Comparison of ENCODE assay signal across 8 mouse cellular contexts in the genomic region with DNA sequence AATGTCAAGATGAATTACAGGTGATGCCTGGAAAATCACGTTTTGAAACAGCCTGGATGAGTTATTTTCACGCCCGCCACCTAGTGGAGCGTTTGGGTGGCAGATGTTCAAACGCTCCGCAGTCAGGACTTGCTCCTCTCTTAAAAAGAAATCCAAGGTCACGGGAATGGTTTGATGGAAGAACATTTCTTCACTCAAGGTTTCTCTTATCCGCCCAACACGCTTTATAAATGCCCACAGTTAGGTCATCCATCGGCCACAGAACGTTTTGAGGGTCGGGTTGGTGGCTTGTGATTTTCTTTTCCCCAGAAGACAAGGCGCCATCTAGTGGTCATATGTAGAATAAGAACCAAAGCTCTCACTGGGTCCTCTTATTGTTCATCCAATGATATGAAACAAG.
A peak's percentile ranks its signal among the peaks of the same experiment; 100 is the strongest.
DNase-seq lines count a peak whose midpoint lies in the region; ATAC-seq and TF ChIP-seq lines count a peak whose summit lies in the region.

No protein-coding gene starts in this region.

- peak overlapping the region; percentile 75 for H3K4me2 ChIP-seq in forebrain, embryonic 16.5 days (ENCODE audit: low read length)
- H3K4me2 ChIP-seq in lung, embryonic 14.5 days: peak overlapping the region; percentile 61

- peak; percentile 84 for ATAC-seq in forebrain, embryonic 16.5 days
- ATAC-seq in hematopoietic stem cell, adult 5-6 weeks (replicated peaks in 1 of 2; ENCODE audit: insufficient read depth in 1 of 2, low FRiP score in 2 of 2, low TSS enrichment in 1 of 2, low read depth in 1 of 2, poor library complexity in 2 of 2, severe bottlenecking in 2 of 2): peak; percentile 72 to 91
- peak; percentile 69 for ATAC-seq in lung, embryonic 14.5 days (ENCODE audit: insufficient read depth)

- no peaks in the 10 kb centered on the region for H3K9me3 ChIP-seq in forebrain, embryonic 16.5 days (ENCODE audit: control insufficient read depth, low read length)
- no peaks in the 10 kb centered on the region for H3K9me3 ChIP-seq in lung, embryonic 14.5 days (ENCODE audit: low read depth, low read length)

- peak; percentile 80 for TF ChIP-seq CTCF in lung, embryonic 14.5 days (IDR thresholded peaks at IDR 0.05; ENCODE audit: low read depth)
- TF ChIP-seq CTCF in olfactory bulb, adult 2 months (IDR thresholded peaks at IDR 0.05; ENCODE audit: insufficient read depth, low read depth, low read length): peak; percentile 97

- no peak overlapping the region for H3K27ac ChIP-seq in forebrain, embryonic 16.5 days (ENCODE audit: low read length)
- no peak overlapping the region for H3K27ac ChIP-seq in lung, embryonic 14.5 days (ENCODE audit: low read depth)
- H3K27ac ChIP-seq in olfactory bulb, adult 2 months (ENCODE audit: insufficient read depth, low read depth, low read length): no peak overlapping the region

- DNase-seq in MN1 (ENCODE audit: low spot score): peak; percentile 79
- DNase-seq in cerebellum, adult 18-20 months: peak; percentile 64 to 79
- peak; percentile 31 to 64 for DNase-seq in layer of hippocampus, adult 8-10 months (ENCODE audit: low spot score in 2 of 2)
- DNase-seq in lung, embryonic 14.5 days: peak; percentile 90
- peak; percentile 76 for DNase-seq in thymus, postnatal 4 days

- TF ChIP-seq POLR2A in olfactory bulb, adult 2 months (IDR thresholded peaks at IDR 0.05; ENCODE audit: insufficient read depth, low read depth, low read length): no peak

- H3K27me3 ChIP-seq in forebrain, embryonic 16.5 days (replicated peaks; ENCODE audit: control insufficient read depth, insufficient read depth, low read length): no peaks in the 10 kb centered on the region
- no peaks in the 10 kb centered on the region for H3K27me3 ChIP-seq in lung, embryonic 14.5 days (ENCODE audit: insufficient read depth, low read length)

- peak overlapping the region; percentile 59 for H3K9ac ChIP-seq in forebrain, embryonic 16.5 days (replicated peaks; ENCODE audit: low read depth, low read length)
- H3K9ac ChIP-seq in lung, embryonic 14.5 days: peak overlapping the region; percentile 27; the same call in 1 of the 2 replicates

- WGBS in forebrain, embryonic 16.5 days: under 1% methylated on average over 13 of the region's 13 CpGs
- WGBS in lung, embryonic 14.5 days: 0% methylated on average over 13 of the region's 13 CpGs
- under 1% methylated on average over 13 of the region's 13 CpGs for WGBS in olfactory bulb, adult 2 months

- peak overlapping the region; percentile 54 for H3K4me3 ChIP-seq in forebrain, embryonic 16.5 days (replicated peaks; ENCODE audit: low read length)
- peak overlapping the region; percentile 30 for H3K4me3 ChIP-seq in lung, embryonic 14.5 days (ENCODE audit: low read depth, low read length)
- H3K4me3 ChIP-seq in olfactory bulb, adult 2 months (ENCODE audit: insufficient read depth, low read depth, low read length): peak overlapping the region; percentile 48

- no peaks in the 10 kb centered on the region for H3K36me3 ChIP-seq in forebrain, embryonic 16.5 days (ENCODE audit: control insufficient read depth, insufficient read depth)
- H3K36me3 ChIP-seq in lung, embryonic 14.5 days (ENCODE audit: insufficient read depth): no peaks in the 10 kb centered on the region

- H3K4me1 ChIP-seq in forebrain, embryonic 16.5 days (replicated peaks; ENCODE audit: control insufficient read depth, insufficient read depth, low read length): no peaks in the 10 kb centered on the region
- no peaks in the 10 kb centered on the region for H3K4me1 ChIP-seq in lung, embryonic 14.5 days (ENCODE audit: insufficient read depth)
- H3K4me1 ChIP-seq in olfactory bulb, adult 2 months (ENCODE audit: control insufficient read depth, insufficient read depth, low read length): no peaks in the 10 kb centered on the region
